Mouse (Mus musculus): ENCODE measurements at regions not wholly inside any gene's neighbourhood (a gene's known extent, or its start where the extent isn't known, plus 50 kb on each side); places are given as distances from the start of the nearest gene placed in this dataset.

GRCm38 (mm10) chr4:45746451-45746850, 52.4 kb upstream of the Aldh1b1 start:
- no peak for DNase-seq

GRCm38 (mm10) chr4:45745746-45746145, 53.1 kb upstream of the Aldh1b1 start:
- no peak for DNase-seq

- DNase-seq, result no peak
Measured at GRCm38 (mm10) chr4:45744849-45745407, 53.9 kb upstream of the Aldh1b1 start.

DNA sequence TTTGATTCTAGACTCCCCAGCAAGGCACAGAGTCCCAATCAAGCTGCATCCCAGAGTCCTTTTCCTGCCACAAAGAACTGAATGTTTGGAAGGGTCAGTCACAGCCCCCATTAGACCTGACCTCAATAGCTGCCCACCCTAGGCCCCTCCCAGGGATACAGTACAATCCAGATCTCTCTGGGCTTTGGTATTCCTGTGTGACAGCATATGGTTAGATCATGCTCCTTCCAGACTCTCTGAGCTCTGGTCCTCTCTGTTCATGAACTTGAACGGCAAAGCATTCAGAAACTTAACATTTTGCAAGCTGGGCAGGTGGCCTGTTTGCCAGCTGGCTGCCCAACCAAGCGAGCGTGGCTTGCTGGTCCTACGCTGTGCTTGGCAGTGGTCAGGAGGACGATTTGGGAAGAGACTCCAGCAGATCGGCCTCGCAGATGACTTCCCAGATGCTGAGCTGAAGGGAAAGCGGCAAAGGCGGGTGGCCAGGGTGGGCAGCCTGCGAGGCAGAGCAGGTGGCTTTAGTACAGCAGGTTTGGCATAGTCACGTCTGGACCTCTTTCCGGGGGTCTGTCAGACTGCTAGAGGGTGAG, 58.0 kb upstream of the Aldh1b1 start:
- DNase-seq, result no peak

DNA sequence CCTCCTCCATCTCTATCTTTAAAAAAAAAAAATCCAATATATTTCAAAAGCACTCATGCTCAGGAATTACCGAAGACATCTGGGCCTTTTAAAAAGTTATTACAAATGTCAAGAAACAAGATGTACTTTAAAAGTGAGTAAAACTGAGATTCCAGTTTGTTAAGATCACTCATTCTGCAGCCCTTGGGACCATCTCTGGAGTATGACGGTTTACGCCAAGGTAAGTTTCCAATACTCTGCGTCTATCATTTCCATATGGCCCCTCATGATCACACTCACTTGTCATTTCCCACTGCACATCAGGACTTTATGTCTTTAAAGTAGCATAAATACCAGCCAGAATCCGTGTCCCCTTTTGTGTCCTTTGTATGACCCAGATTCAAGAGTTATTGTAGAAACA, 58.5 kb upstream of the Aldh1b1 start:
- DNase-seq, result no peak

DNA sequence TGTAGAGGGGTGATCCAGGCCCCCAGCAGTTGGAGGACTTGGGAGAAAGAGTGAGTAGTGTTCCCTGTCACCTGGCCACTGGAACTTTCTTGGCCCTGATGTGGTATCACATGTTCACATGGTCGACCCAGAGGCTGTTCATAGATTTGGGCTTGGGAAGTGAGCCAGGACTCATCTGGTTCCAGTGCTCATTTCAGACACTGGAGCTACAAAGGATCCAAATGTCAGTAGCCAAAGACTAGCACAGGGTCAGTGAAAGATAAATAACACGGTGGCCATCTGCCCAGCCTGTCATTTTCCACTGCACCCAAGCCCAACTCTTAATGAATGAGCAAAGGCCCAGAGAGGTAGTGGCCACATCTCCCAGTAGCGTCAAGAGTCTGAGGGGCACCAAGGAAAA, 59.1 kb upstream of the Aldh1b1 start:
- DNase-seq, result no peak

DNA sequence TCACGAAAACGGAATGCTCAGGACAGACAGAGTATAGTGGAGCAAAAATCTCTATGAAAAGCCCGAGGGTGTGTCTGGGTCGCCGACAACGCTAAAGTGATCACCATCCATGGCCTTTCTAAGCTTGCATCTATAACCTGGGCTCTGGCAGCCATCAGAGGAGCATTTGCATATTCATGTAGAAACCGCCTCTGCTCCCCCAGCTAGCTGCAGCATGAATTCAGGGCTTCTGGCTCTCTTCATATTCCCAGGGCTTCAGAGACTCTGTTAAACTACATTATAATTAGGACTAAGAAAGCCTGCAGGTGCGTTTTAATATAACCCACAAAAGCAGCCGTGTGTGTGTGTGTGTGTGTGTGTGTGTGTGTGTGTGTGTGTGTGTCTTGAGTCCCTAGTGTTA, 59.7 kb upstream of the Aldh1b1 start:
- DNase-seq, result no peak

GRCm38 (mm10) chr4:45738746-45739145, 60.1 kb upstream of the Aldh1b1 start:
- no peak for DNase-seq

- DNase-seq, result no peak
Measured at GRCm38 (mm10) chr4:45736215-45736815, 62.5 kb upstream of the Aldh1b1 start.

DNA sequence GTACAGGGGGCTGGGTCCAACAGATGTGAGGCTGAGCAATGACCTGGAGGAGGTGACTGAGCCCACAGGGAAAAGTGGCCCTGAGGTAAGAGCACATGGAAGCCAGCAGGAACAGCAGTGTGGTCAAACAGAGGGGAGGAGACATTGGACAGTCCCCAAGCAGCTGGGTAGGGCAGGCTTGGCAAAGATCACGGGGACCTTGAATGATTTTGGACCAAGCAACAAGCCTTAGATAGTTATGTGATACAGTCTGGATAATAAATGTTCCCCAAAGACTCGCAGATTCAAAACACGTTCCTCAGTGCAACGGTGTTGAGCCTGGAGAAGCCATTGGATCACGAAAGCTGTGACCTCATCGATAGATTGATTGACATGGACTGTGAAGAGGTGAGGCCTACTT, 64.8 kb upstream of the Aldh1b1 start:
- no peak for DNase-seq

DNA sequence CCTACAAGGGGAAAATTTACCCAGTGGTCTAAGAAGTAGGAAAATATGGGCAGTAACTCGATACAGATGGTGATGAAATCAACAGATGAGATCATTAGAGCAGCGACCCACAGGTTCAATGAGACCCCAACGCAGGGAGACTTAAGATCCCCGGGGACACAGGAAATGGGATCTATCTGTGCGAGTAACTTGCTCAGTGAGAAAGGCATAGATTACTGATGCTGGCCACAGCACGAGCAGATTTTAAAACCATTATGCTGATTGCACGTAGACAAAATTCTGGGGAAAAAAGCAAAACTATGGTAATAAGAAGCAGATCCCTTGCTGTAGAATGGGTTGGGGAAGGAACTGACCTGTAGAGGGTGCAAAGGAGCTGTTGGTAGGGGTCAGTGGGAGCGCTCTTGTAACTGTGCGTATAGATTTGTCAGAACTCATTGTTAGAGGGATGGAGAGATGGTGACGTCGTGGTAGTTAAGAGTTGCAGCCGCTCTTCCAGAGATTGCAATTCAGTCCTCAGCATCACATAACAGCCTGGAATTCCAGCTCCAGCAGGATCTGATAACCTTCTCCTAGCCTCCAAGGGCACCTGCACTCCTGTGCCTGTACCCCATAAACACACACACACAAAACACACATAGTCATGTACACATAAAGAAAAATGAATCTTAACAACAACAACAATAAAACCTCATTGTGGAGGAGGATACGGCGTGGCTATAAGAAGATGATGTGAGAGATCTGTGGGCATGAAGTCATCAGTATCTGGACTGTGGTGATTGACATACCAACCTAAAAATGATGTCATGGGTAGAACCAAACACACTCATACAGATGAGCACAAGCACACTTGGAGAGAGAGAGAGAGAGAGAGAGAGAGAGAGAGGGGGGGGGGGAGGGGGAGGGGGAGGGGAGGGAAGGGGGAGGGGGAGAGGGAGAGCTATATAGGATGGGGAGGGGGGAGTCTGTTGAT, 67.7 kb upstream of the Aldh1b1 start:
- DNase-seq, result no peak

- DNase-seq, result no peak
Measured at GRCm38 (mm10) chr4:45729801-45730200, 69.0 kb upstream of the Aldh1b1 start.

DNA sequence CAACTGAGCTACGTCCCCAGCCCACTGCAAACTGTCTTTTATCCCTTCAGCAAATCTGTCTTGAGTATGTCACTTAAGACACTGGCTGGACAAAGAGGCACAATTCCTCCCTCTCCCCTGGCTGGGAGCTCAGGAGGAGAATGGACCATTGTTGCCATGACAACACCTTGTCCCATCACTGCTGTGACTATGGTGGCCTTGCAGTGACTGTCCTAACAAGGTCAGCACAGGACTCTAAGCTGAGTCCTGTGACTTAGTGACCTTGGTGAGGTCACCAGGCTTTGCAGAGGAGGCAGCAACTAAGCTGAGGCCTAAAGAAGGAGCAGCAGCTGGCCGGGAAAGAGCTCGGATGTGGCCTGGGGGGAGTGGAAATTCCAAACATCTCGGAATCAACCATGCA, 70.0 kb upstream of the Aldh1b1 start:
- no peak for DNase-seq

DNA sequence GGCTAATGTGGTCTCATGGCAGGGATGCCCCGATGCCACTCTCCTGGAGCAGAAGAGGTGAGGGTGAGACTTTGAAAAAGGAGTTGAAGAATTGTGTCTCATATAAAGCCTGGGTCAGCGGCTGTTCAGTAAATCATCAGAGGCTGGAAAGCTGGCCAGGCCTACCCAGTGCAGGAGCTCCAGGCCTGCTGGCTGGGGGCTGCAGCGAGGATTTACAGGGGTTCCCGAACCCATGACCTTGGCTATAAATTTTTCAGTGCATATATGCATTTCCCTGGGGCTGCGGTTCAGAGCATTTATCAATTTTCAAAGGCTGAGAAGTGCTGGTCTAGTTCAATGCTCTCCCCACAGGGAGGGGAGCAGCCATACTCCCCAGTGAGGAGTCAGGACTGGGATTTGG, 70.9 kb upstream of the Aldh1b1 start:
- DNase-seq, result no peak

DNA sequence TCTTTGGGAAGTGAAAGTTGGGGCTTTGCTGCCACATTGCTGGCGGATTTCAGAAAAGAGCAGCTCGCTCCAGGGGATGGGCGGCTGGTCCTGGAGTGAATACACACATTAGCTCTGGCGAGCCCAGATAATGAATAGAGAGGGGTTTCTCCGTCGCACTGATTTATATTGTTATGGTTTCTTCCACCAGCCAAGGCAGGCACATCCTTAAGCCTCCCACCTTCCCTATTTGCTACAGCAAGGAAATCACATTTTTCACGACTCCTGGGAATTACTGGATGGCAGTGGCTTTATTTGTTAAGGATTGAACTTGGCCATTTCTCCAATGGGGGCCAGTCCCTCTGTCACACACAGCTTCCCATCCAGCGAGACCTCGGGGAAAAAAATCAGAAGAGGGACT, 71.3 kb upstream of the Aldh1b1 start:
- no peak for DNase-seq

DNA sequence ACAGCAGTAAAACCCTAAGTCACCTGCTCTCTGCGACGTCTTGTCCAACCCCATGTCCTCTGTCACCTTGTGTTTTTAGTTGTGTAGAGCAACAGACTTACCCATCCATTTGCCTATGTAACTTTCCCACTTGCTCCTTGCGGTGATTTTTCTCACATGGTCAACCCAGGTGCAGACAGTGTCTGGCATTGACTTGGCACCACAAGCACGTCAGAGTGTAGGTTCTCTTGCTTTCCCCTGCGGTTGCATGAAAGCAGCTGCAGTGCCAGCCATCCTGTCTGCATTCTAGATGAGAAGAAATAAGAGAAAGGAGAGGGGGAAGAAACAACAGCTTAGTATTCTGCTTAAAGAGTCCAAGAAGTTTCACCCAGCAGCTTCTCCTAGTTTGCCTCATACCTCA, 72.0 kb upstream of the Aldh1b1 start:
- no peak for DNase-seq

DNA sequence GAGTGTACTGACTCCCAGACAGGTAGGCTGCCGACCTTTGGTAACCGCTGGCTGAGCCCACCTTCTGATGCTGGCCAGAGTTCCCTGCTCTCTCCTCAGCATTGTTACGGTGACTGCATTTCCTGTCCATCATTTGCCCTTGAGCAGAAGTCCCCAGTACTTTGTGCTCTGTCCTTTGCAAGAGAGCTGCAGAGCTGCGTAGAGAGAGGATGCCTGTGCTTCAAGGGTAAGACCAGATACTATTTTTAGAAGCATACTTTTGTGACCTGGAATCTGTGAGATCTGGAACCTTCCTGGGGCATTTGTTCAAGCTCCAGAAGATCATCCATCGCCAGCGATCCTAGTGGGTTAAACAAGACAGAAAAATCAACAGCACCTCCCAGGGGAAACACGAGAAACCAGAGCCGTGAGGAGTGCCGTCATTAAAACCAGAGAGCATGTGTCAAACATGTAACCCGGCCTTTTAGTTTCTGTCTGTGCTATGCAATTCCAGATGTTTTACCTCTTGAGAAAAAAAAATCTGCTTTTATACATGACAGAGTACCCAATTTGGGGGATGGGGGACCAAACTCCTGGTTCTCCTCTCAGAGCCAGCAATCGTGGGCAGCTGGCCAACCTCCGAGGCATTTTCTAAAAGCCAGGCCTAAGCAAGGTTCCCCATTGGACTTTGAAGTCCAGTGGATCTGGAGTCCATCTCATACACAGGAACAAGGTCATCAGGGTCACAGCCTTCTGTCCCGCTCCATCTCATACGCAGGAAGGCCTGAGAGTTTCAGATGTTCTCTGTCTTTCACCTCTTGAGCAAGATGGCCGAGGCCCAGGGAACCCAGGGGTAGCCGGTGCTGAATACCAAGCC, 73.5 kb upstream of the Aldh1b1 start:
- DNase-seq, result no peak

DNA sequence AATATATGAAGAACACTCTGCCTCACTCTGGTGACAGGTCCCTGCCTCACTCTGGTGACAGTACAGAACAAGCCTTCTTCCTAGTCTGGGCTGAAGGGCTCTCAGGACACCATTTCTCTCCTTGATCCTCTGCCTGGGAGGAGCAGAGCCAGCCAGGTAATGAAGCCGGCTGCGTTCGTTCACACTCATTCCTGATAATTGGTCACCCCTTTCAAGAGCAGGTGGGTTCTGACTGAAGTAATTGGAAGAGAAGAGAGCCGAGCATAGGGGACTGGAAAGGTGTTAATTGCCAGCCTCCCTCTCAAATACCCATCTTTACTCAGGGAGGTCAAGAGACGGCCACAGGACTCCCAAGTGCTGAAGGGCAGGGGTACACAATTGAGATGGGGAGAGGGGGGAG, 78.5 kb upstream of the Aldh1b1 start:
- no peak for DNase-seq

DNA sequence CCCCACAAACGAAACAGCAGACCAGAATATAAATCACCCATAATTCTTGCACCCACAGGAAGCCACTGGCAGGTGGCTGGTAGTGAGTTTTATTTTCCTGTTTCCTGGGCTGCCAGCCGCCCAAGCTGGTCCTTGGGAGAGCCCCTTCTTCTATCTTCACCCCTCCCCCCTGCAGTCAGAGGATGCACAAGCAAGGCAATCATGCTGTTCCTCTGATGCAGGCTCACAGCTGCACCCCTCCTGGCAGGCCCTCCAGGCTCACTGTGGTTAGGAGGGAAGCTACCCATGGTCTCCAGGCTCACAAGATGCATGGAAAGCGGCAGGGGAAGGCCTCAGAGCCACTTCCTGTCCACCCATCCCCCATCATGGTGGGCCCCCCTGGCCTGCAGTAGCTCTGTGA, 79.3 kb upstream of the Aldh1b1 start:
- no peak for DNase-seq

DNA sequence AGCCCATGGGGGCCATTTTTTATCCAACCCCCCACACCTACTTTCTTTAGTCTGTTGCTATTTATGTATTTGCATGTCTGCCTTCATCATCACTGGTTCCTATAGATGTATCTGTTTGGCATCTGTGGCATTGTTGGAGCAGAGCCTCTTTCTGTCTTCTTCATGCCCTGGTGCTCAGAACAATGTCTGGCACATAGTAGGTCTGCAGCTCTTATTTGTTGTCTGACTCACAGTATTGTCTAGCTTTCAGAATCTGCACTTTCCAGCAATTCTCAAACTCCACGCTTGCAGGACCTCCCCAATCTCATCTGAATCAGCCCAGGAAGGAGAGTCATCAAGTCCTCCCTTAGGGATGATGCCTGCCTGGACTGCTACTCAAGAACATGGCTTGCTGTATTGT, 82.9 kb upstream of the Aldh1b1 start:
- no peak for DNase-seq

DNA sequence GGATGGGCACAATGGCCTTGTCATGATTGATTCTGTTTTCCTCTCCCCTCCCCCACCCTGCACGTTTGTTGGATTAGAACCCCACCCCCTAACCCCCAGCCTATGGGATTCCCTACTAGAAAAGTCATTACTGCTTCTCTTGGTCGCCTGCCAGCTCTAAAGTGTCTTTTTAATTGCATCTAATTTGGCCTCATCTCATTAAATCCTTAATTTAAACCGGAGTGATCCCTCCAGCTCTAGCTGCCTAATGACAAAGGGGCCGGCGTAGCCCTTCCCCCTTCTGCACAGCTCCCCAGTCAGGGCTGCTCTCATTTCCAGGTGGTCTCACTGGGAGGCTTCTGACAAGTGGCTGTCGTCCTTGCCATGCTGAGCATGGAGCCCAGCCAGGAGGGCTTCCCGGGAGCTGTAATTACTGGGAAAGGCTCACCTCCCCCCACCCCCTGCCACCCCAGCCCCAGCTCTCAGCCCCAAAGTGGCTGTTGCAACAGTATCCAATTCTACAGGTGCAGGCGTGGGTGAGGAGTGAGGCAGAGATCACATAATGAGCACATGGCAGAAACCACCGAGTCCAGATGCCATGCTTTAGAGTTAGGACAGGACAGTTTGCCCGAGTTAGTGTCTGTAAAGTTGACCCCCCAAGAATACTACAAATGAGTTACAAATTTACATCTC, 84.8 kb upstream of the Aldh1b1 start:
- no peak for DNase-seq

DNA sequence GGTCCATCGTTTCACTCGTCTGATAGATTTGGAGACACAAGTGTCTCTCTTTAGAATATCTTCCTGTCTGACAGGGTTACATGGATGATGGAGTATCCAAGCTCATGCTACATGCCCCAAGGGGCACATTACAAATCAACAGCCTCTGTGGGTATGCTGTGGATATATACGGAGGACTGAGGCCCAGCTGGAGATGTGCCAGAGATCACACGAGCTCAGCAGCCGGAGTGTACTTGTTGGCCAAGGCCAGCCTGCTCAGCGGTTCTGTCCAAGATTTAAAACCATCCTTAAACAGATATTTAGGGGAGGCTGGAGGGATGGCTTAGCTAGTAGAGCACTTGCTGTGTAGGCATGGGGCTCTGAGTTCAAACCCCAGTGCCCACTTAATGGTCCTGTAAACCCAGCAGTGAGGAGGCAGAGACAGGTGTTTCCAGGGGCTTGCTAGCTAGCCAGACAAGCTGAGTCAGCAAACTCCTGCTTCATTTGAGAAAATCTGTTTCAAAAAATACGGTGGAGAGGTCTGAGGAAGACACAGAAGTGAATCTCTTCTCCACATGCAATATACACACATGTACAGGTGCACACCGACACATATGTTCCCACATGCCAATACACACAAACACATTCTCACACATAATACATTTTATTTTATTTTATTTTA, 85.6 kb upstream of the Aldh1b1 start:
- DNase-seq, result no peak
